Mouse (Mus musculus) G1E-ER4 (cell line): ENCODE data around the gene AC129217.1. TPM values are rescaled to one million over a fixed set of nuclear protein-coding genes. Genes with fewer than 3 reads are reported as not detected.

Experiments used
- GATA1 ChIP-seq: IDR thresholded peaks from one replicate; pipeline ENCODE4 v1.8.0; 2012; ENCODE audit warnings: low read length, inconsistent platforms
- polyA plus RNA-seq: library from polyadenylated mRNA; stranded (reverse); fragments of >175 nt; gene quantifications from 2 replicates; pipeline ENCODE4 v1.2.3, GENCODE M21; 2012

Gene AC129217.1
- polyA plus RNA-seq, result 110 and 157 TPM in 2 replicates

- no peak for TF ChIP-seq GATA1
These were observed at the start of gene AC129217.1 for GRCm38 (mm10) chr19:8829660-8830059. TSS of gene AC129217.1 (plus strand) at chr19:8829773.

GRCm38 (mm10) chr19:8786008-8786781 is 43.4 kb upstream of the AC129217.1 start, which contains the start of gene Taf6l:
TSS of gene Taf6l (minus strand) at chr19:8786417.
- TF ChIP-seq GATA1, result no peak

GRCm38 (mm10) chr19:8788521-8788920 is 41.1 kb upstream of the AC129217.1 start:
- no peak for TF ChIP-seq GATA1

- TF ChIP-seq GATA1, result no peak
These were observed 40.4 kb upstream of the AC129217.1 start for GRCm38 (mm10) chr19:8789171-8789570.

GRCm38 (mm10) chr19:8790171-8790570 is 39.4 kb upstream of the AC129217.1 start:
- TF ChIP-seq GATA1, result no peak

- no peak for TF ChIP-seq GATA1
These were observed 31.2 kb upstream of the AC129217.1 start, which contains the start of gene Polr2g for GRCm38 (mm10) chr19:8798264-8798946. TSS of gene Polr2g (minus strand) at chr19:8798577.

- TF ChIP-seq GATA1, result no peak
These were observed 30.6 kb upstream of the AC129217.1 start for GRCm38 (mm10) chr19:8798947-8799315.

- TF ChIP-seq GATA1, result no peak
These were observed 27.3 kb upstream of the AC129217.1 start, which contains the start of gene Zbtb3 for GRCm38 (mm10) chr19:8802130-8802821. TSS of gene Zbtb3 (plus strand) at chr19:8802555.

- no peak for TF ChIP-seq GATA1
These were observed 26.3 kb upstream of the AC129217.1 start for GRCm38 (mm10) chr19:8803204-8803780.

GRCm38 (mm10) chr19:8803879-8804660 is 25.5 kb upstream of the AC129217.1 start:
- TF ChIP-seq GATA1, result no peak

- TF ChIP-seq GATA1, result no peak
These were observed 22.8 kb upstream of the AC129217.1 start for GRCm38 (mm10) chr19:8806810-8807209.

- no peak for TF ChIP-seq GATA1
These were observed 13.8 kb upstream of the AC129217.1 start for GRCm38 (mm10) chr19:8815812-8816211.

GRCm38 (mm10) chr19:8817001-8817400 is 12.6 kb upstream of the AC129217.1 start:
- TF ChIP-seq GATA1, result no peak

GRCm38 (mm10) chr19:8818301-8818798 is 11.2 kb upstream of the AC129217.1 start:
- no peak for TF ChIP-seq GATA1
